Mouse (Mus musculus) MEL (cell line): ENCODE data around the gene Gpd2.

Experiments
- CHD2 ChIP-seq: IDR thresholded peaks from 2 replicates; pipeline ENCODE4 v1.6.1; 2011; ENCODE audit warnings: low read length, improper control_type of control experiment
- CTCF ChIP-seq, 3 experiments: IDR thresholded peaks in 2 of 3; conservative IDR thresholded peaks in 1 of 3; 2 replicates each; pipeline ENCODE4 v1.5.1; 2011 to 2012; ENCODE audit warnings: low read length in 3 of 3, low read depth in 2 of 3, mild to moderate bottlenecking in 2 of 3, improper control_type of control experiment in 1 of 3, inconsistent platforms in 1 of 3, mixed read lengths in 1 of 3, moderate library complexity in 1 of 3; ENCODE audit not compliant: control insufficient read depth in 1 of 3, insufficient read depth in 1 of 3, poor library complexity in 1 of 3, severe bottlenecking in 1 of 3
- EP300 ChIP-seq, 2 experiments: IDR thresholded peaks; 2 replicates each; pipeline ENCODE4 v1.6.1; 2011; ENCODE audit warnings: improper control_type of control experiment in 2 of 2, low read length in 2 of 2, low read depth in 1 of 2, mild to moderate bottlenecking in 1 of 2
- GATA1 ChIP-seq: IDR thresholded peaks from 2 replicates; pipeline ENCODE4 v1.6.1; 2011; ENCODE audit warnings: low read depth, low read length, improper control_type of control experiment
- MAX ChIP-seq: IDR thresholded peaks from 2 replicates; pipeline ENCODE4 v1.6.1; 2011; ENCODE audit warnings: low read length, improper control_type of control experiment
- MAZ ChIP-seq: IDR thresholded peaks from 2 replicates; pipeline ENCODE4 v1.6.1; 2012; ENCODE audit warnings: low read depth, mild to moderate bottlenecking, inconsistent platforms, low read length, improper control_type of control experiment
- MXI1 ChIP-seq: IDR thresholded peaks from 2 replicates; pipeline ENCODE4 v1.6.1; 2011; ENCODE audit warnings: mild to moderate bottlenecking, low read depth, low read length, improper control_type of control experiment
- NRF1 ChIP-seq: IDR thresholded peaks from 2 replicates; pipeline ENCODE4 v1.6.1; 2014; ENCODE audit warnings: low read depth, mild to moderate bottlenecking, inconsistent platforms, low read length, improper control_type of control experiment, moderate library complexity; ENCODE audit not compliant: poor library complexity, insufficient read depth, severe bottlenecking
- POLR2A ChIP-seq, 2 experiments: IDR thresholded peaks; 2 replicates each; pipeline ENCODE4 v1.6.1; 2011 to 2012; ENCODE audit warnings: low read length in 2 of 2, mild to moderate bottlenecking in 2 of 2, control low read depth in 1 of 2, improper control_type of control experiment in 1 of 2, low read depth in 1 of 2, moderate library complexity in 1 of 2; ENCODE audit not compliant: control insufficient read depth in 1 of 2, insufficient read depth in 1 of 2, poor library complexity in 1 of 2
- POLR2AphosphoS5 ChIP-seq: IDR thresholded peaks from 2 replicates; pipeline ENCODE4 v1.6.1; 2012; ENCODE audit warnings: low read depth, borderline replicate concordance, mild to moderate bottlenecking, inconsistent platforms, low read length, moderate library complexity, mixed read lengths
- TBP ChIP-seq: IDR thresholded peaks from 2 replicates; pipeline ENCODE4 v1.8.0; 2011; ENCODE audit warnings: low read depth, low read length, improper control_type of control experiment
- USF1 ChIP-seq: IDR thresholded peaks from 2 replicates; pipeline ENCODE4 v1.6.1; 2014; ENCODE audit warnings: low read depth, mild to moderate bottlenecking, inconsistent platforms, low read length, improper control_type of control experiment, moderate library complexity
- ZC3H11A ChIP-seq: IDR thresholded peaks from 2 replicates; pipeline ENCODE4 v1.6.1; 2012; ENCODE audit warnings: low read depth, mild to moderate bottlenecking, inconsistent platforms, low read length, improper control_type of control experiment
- ZKSCAN1 ChIP-seq: IDR thresholded peaks from 2 replicates; pipeline ENCODE4 v1.6.1; 2012; ENCODE audit warnings: low read depth, mild to moderate bottlenecking, inconsistent platforms, low read length, improper control_type of control experiment, moderate library complexity

- no peak for TF ChIP-seq TBP
- no peak for TF ChIP-seq CTCF (IDR thresholded peaks at IDR 0.05 in 2 of 3, conservative IDR thresholded peaks at IDR 0.05 in 1 of 3; ENCODE audit: control insufficient read depth in 1 of 3, insufficient read depth in 1 of 3, low read depth in 2 of 3, low read length in 3 of 3, poor library complexity in 1 of 3, severe bottlenecking in 1 of 3)
- no peak for TF ChIP-seq MAZ
- no peak for TF ChIP-seq POLR2A (IDR thresholded peaks at IDR 0.05; ENCODE audit: control insufficient read depth in 1 of 2, insufficient read depth in 1 of 2, low read depth in 1 of 2, low read length in 2 of 2, poor library complexity in 1 of 2)
- no peak for TF ChIP-seq MXI1
- no peak for TF ChIP-seq MAX
- TF ChIP-seq POLR2AphosphoS5, result no peak
- no peak for TF ChIP-seq ZKSCAN1
- no peak for TF ChIP-seq GATA1
- no peak for TF ChIP-seq NRF1
- no peak for TF ChIP-seq ZC3H11A
- TF ChIP-seq CHD2, result no peak
- TF ChIP-seq EP300 (IDR thresholded peaks at IDR 0.05; ENCODE audit: low read depth in 1 of 2, low read length in 2 of 2), result no peak
- TF ChIP-seq USF1, result no peak
Measured at GRCm38 (mm10) chr2:57280190-57280723, 42.8 kb downstream of the Gpd2 start.
